Mouse (Mus musculus): ENCODE data around the gene Taz. TPM values are rescaled to one million over a fixed set of nuclear protein-coding genes. Genes with fewer than 3 reads are reported as not detected.
A peak's percentile ranks its signal among the peaks of the same experiment; 100 is the strongest.

Taz gene
- total and polyA plus RNA-seq, 2 experiments from 2014 or later, result 60.9 to 69.3 TPM

GRCm38 (mm10) chrX:74269736-74270061, 12.0 kb upstream of the Taz start:
- Histone ChIP-seq H3K27ac (ENCODE audit: low read depth) (peak overlapping the region; percentile 94), H3K36me3 (replicated peaks; ENCODE audit: control insufficient read depth, insufficient read depth, low read length) (0 out of 2 replicates have a peak, but pooled peaks cover 5% of the 10 kb centered on the region), H3K9me3 (replicated peaks; ENCODE audit: control insufficient read depth, low read length) (no peaks in the 10 kb centered on the region), H3K4me3 (ENCODE audit: low read depth, low read length) (peak overlapping the region; percentile 72), H3K4me1 (ENCODE audit: control insufficient read depth, insufficient read depth) (0 out of 2 replicates have a peak, but pooled peaks cover 6% of the 10 kb centered on the region), H3K27me3 (ENCODE audit: control insufficient read depth, insufficient read depth, low read length) (no peaks in the 10 kb centered on the region), H3K4me2 (ENCODE audit: low read depth, low read length) (peak overlapping the region; percentile 63), H3K9ac (replicated peaks; ENCODE audit: low read depth, low read length) (peak overlapping the region; percentile 60)
- ATAC-seq (ENCODE audit: insufficient read depth, low read depth) (peak; percentile 53), DNase-seq (ENCODE audit: low spot score) (peak; percentile 68)
- TF ChIP-seq CTCF (IDR thresholded peaks at IDR 0.05; ENCODE audit: low read depth), result no peak
- TF ChIP-seq EP300 (IDR thresholded peaks at IDR 0.05; ENCODE audit: low read depth), result no peak
- 27% methylated on average over 3 of the region's 3 CpGs for WGBS

- H3K36me3 ChIP-seq (replicated peaks; ENCODE audit: control insufficient read depth, insufficient read depth, low read length), result 0 out of 2 replicates have a peak, but pooled peaks cover 5% of the 10 kb centered on the region
- 0 out of 2 replicates have a peak, but pooled peaks cover 6% of the 10 kb centered on the region for H3K4me1 ChIP-seq (ENCODE audit: control insufficient read depth, insufficient read depth)
- peak; percentile 96 for DNase-seq (ENCODE audit: low spot score)
- 16% methylated on average over 42 of the region's 42 CpGs for WGBS
- peak; percentile 91 for ATAC-seq (ENCODE audit: insufficient read depth, low read depth)
- H3K9ac ChIP-seq (replicated peaks; ENCODE audit: low read depth, low read length), result peak within 1 kb of the TSS; percentile 78
- H3K27ac ChIP-seq (ENCODE audit: low read depth), result peak within 1 kb of the TSS; percentile 94
- H3K4me3 ChIP-seq (ENCODE audit: low read depth, low read length), result peak within 1 kb of the TSS; percentile 72
- H3K9me3 ChIP-seq (replicated peaks; ENCODE audit: control insufficient read depth, low read length), result no peaks in the 10 kb centered on the region
- peak; percentile 88; the same call in 1 of the 2 replicates for TF ChIP-seq EP300 (IDR thresholded peaks at IDR 0.05; ENCODE audit: low read depth)
- peak; percentile 33 for TF ChIP-seq CTCF (IDR thresholded peaks at IDR 0.05; ENCODE audit: low read depth)
- H3K27me3 ChIP-seq (ENCODE audit: control insufficient read depth, insufficient read depth, low read length), result no peaks in the 10 kb centered on the region
- H3K4me2 ChIP-seq (ENCODE audit: low read depth, low read length), result peak within 1 kb of the TSS; percentile 64
These were observed 11.4 kb upstream of the Taz start, which contains the start of gene Rpl10 for GRCm38 (mm10) chrX:74270062-74270901. Gene Rpl10, plus strand, starts transcription at chrX:74270812.

- Histone ChIP-seq H3K27me3 (ENCODE audit: control insufficient read depth, insufficient read depth, low read length) (no peaks in the 10 kb centered on the region), H3K4me3 (ENCODE audit: low read depth, low read length) (peak overlapping the region; percentile 72), H3K9ac (replicated peaks; ENCODE audit: low read depth, low read length) (peak overlapping the region; percentile 78), H3K27ac (ENCODE audit: low read depth) (peak overlapping the region; percentile 75), H3K4me2 (ENCODE audit: low read depth, low read length) (peak overlapping the region; percentile 64), H3K9me3 (replicated peaks; ENCODE audit: control insufficient read depth, low read length) (no peaks in the 10 kb centered on the region), H3K4me1 (ENCODE audit: control insufficient read depth, insufficient read depth) (0 out of 2 replicates have a peak, but pooled peaks cover 6% of the 10 kb centered on the region), H3K36me3 (replicated peaks; ENCODE audit: control insufficient read depth, insufficient read depth, low read length) (0 out of 2 replicates have a peak, but pooled peaks cover 5% of the 10 kb centered on the region)
- ATAC-seq (ENCODE audit: insufficient read depth, low read depth) (0 out of 2 replicates have a peak, but pooled peaks have one; percentile 7), DNase-seq (ENCODE audit: low spot score) (peak; percentile 26)
- WGBS, result 18% methylated on average over 27 of the region's 27 CpGs
- TF ChIP-seq CTCF (IDR thresholded peaks at IDR 0.05; ENCODE audit: low read depth), result no peak
These were observed 10.7 kb upstream of the Taz start for GRCm38 (mm10) chrX:74270902-74271551.

- 29% methylated on average over 10 of the region's 10 CpGs for WGBS
- H3K4me1 ChIP-seq (ENCODE audit: control insufficient read depth, insufficient read depth), result 0 out of 2 replicates have a peak, but pooled peaks cover 6% of the 10 kb centered on the region
These were observed 8.0 kb upstream of the Taz start for GRCm38 (mm10) chrX:74273422-74274322.

GRCm38 (mm10) chrX:74277916-74278315, 3.8 kb upstream of the Taz start:
- DNase-seq (ENCODE audit: low spot score) (no peak), ATAC-seq (ENCODE audit: insufficient read depth, low read depth) (no peak)
- Histone ChIP-seq H3K4me1 (ENCODE audit: control insufficient read depth, insufficient read depth) (no peaks in the 10 kb centered on the region), H3K9me3 (replicated peaks; ENCODE audit: control insufficient read depth, low read length) (no peaks in the 10 kb centered on the region), H3K27me3 (ENCODE audit: control insufficient read depth, insufficient read depth, low read length) (no peaks in the 10 kb centered on the region), H3K4me2 (ENCODE audit: low read depth, low read length) (no peak overlapping the region), H3K27ac (ENCODE audit: low read depth) (no peak overlapping the region), H3K4me3 (ENCODE audit: low read depth, low read length) (no peak overlapping the region), H3K36me3 (replicated peaks; ENCODE audit: control insufficient read depth, insufficient read depth, low read length) (no peaks in the 10 kb centered on the region), H3K9ac (replicated peaks; ENCODE audit: low read depth, low read length) (no peak overlapping the region)
- TF ChIP-seq CTCF (IDR thresholded peaks at IDR 0.05; ENCODE audit: low read depth), result no peak
- no peak for TF ChIP-seq EP300 (IDR thresholded peaks at IDR 0.05; ENCODE audit: low read depth)
- 74% methylated on average over 7 of the region's 8 CpGs for WGBS

More at GRCm38 (mm10) chrX:74273422-74274322, 8.0 kb upstream of the Taz start:
- DNase-seq (ENCODE audit: low spot score), result no peak
- H3K27me3 ChIP-seq (ENCODE audit: control insufficient read depth, insufficient read depth, low read length), result no peaks in the 10 kb centered on the region
- TF ChIP-seq CTCF (IDR thresholded peaks at IDR 0.05; ENCODE audit: low read depth) (no peak), EP300 (IDR thresholded peaks at IDR 0.05; ENCODE audit: low read depth) (no peak)
- H3K4me3 ChIP-seq (ENCODE audit: low read depth, low read length), result no peak overlapping the region
- H3K36me3 ChIP-seq (replicated peaks; ENCODE audit: control insufficient read depth, insufficient read depth, low read length), result 0 out of 2 replicates have a peak, but pooled peaks cover 5% of the 10 kb centered on the region
- H3K9me3 ChIP-seq (replicated peaks; ENCODE audit: control insufficient read depth, low read length), result no peaks in the 10 kb centered on the region
- no peak overlapping the region for H3K27ac ChIP-seq (ENCODE audit: low read depth)
- H3K4me2 ChIP-seq (ENCODE audit: low read depth, low read length), result no peak overlapping the region
- ATAC-seq (ENCODE audit: insufficient read depth, low read depth), result no peak
- H3K9ac ChIP-seq (replicated peaks; ENCODE audit: low read depth, low read length), result no peak overlapping the region

Data from heart, postnatal 0 days (tissue).